Mouse (Mus musculus): ENCODE data around the gene Enthd1.

DNA sequence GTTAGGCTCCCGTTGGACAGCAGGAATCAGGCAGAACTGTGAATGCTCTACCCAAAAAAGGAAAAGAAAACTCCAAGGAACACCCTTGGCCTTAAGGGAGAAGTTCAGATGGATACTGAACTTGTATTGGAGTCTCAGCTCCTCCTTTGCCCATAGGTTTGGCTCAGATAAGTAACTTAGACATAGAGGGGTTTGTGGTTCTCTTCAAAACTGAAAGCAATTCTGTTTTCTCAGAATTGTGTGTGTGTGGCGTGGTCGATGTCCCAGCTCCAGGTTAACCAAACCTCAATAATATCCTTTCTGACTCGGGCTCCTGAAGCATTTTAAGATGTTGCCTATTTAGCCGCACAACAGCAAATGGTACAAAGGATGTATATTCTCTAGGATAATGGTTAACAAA is 25.7 kb upstream of the Enthd1 start:
- TF ChIP-seq CTCF (conservative IDR thresholded peaks at IDR 0.05; ENCODE audit: low read length), result no peak
- TF ChIP-seq NANOG (IDR thresholded peaks at IDR 0.05; ENCODE audit: borderline replicate concordance, low read length), result no peak
